Mouse (Mus musculus): Measurements from ENCODE around the gene Etl4.

DNA sequence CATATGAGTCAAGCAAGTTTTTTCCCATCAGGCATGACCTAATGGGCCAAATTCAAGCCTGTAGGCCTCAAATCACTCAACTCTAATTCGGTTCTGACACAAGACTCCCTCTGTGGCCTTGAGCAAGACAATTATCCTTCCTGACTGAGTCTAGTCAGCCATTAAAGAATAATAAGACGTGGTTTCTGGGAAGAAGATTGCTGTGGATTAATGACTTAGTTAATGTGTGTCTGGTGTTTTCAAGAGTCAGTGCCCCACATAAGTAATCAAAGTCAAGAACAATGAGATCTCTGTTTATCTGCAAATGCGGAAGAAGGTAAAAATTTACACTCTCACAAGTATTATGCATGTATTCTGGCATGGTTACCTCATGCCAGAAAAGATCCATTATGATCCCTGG is 437.3 kb downstream of the Etl4 start:
- no peak for TF ChIP-seq ZC3H11A (IDR thresholded peaks at IDR 0.05; ENCODE audit: borderline replicate concordance, low read depth, low read length)
- no peak for TF ChIP-seq CHD2 (IDR thresholded peaks at IDR 0.05; ENCODE audit: low read depth, low read length)
- no peak for TF ChIP-seq MAFK (IDR thresholded peaks at IDR 0.05; ENCODE audit: insufficient read depth, low read depth, low read length)
- no peak for TF ChIP-seq HCFC1 (IDR thresholded peaks at IDR 0.05; ENCODE audit: borderline replicate concordance, insufficient read depth, low read length)

Measured in ES-E14 (cell line).